Mouse (Mus musculus) midbrain, postnatal 0 days (tissue): ENCODE measurements around the gene Fndc3a. TPM values are rescaled to one million over a fixed set of nuclear protein-coding genes. Genes with fewer than 3 reads are reported as not detected.
A peak's percentile ranks its signal among the peaks of the same experiment; 100 is the strongest.

Source experiments
- ATAC-seq: fragments of 200-750 bp; cut with Nextera tagmentation; 2 replicates; pipeline ENCODE4 v1.8.0; 2017; ENCODE audit warnings: moderate number of reproducible peaks, mild to moderate bottlenecking, moderate TSS enrichment, moderate library complexity; ENCODE audit not compliant: low FRiP score
- DNase-seq: peaks from one replicate; pipeline ENCODE4 v3.0.0-alpha.2; 2015; ENCODE audit warnings: low spot score
- H3K27ac ChIP-seq: fragments of 300-500 bp; sonication (generic); 2 replicates; pipeline ENCODE4 v1.5.1; 2014; ENCODE audit warnings: low read depth, mild to moderate bottlenecking, low read length, mixed read lengths
- H3K27me3 ChIP-seq: fragments of 300-500 bp; sonication (generic); 2 replicates; pipeline ENCODE4 v1.6.1; 2014; ENCODE audit warnings: low read length, control low read depth, mixed read lengths; ENCODE audit not compliant: insufficient read depth
- H3K36me3 ChIP-seq: fragments of 300-500 bp; sonication (generic); 2 replicates; pipeline ENCODE4 v1.6.1; 2014; ENCODE audit warnings: low read length, control low read depth, mixed read lengths; ENCODE audit not compliant: insufficient read depth
- H3K4me1 ChIP-seq: fragments of 300-500 bp; sonication (generic); 2 replicates; pipeline ENCODE4 v1.6.1; 2014; ENCODE audit warnings: mild to moderate bottlenecking, control low read depth, antibody characterized with exemption, low read length, mixed read lengths; ENCODE audit not compliant: insufficient read depth
- H3K4me2 ChIP-seq: fragments of 300-500 bp; sonication (generic); 2 replicates; pipeline ENCODE4 v1.6.1; 2014; ENCODE audit warnings: low read depth, mild to moderate bottlenecking, low read length, mixed read lengths; ENCODE audit not compliant: poor library complexity, severe bottlenecking
- H3K4me3 ChIP-seq: fragments of 300-500 bp; sonication (generic); 2 replicates; pipeline ENCODE4 v1.5.1; 2014; ENCODE audit warnings: low read depth, mild to moderate bottlenecking, low read length, moderate library complexity
- H3K9ac ChIP-seq: fragments of 300-500 bp; sonication (generic); replicated peaks from 2 replicates; pipeline ENCODE4 v1.6.1; 2014; ENCODE audit warnings: mild to moderate bottlenecking, low read length, moderate library complexity, mixed read lengths; ENCODE audit not compliant: poor library complexity, severe bottlenecking
- H3K9me3 ChIP-seq: fragments of 300-500 bp; sonication (generic); 2 replicates; pipeline ENCODE4 v1.6.1; 2016; ENCODE audit warnings: low read length, control low read depth
- CTCF ChIP-seq: IDR thresholded peaks from 2 replicates; pipeline ENCODE4 v1.5.1; 2016; ENCODE audit warnings: antibody characterized with exemption, mild to moderate bottlenecking
- WGBS: fragments of 180-500 bp; shearing (Covaris S2); extraction: QIAGEN DNeasy Blood & Tissue Kit; methylation state at CpG from one replicate; pipeline ENCODE4 v1.1.7; 2014; 5-methylcytosine and 5-hydroxymethylcytosine counted together
- polyA plus RNA-seq: library from polyadenylated mRNA; unstranded; fragments of >200 nt; fragmentation: Nextera tagmentation; extraction: Ambion mirVana; gene quantifications from 2 replicates; pipeline ENCODE4 v1.2.1, GENCODE M21; 2015
- total RNA-seq: library from RNA; depleted of rRNA; stranded (reverse); fragments of >200 nt; gene quantifications from 2 replicates; pipeline ENCODE4 v1.2.3, GENCODE M21; 2014

Gene Fndc3a
- total and polyA plus RNA-seq, 2 experiments from 2014 or later, result 46.6 to 50.3 TPM

- Histone ChIP-seq H3K27ac (no peak overlapping the region), H3K9me3 (no peaks in the 10 kb centered on the region), H3K27me3 (0 out of 2 replicates have a peak, but pooled peaks cover 5% of the 10 kb centered on the region), H3K4me3 (peak overlapping the region; percentile 96; the same call in 1 of the 2 replicates), H3K36me3 (no peaks in the 10 kb centered on the region), H3K4me1 (peaks cover 4% of the 10 kb centered on the region; the same call in 1 of the 2 replicates), H3K4me2 (peak overlapping the region; percentile 45), H3K9ac (no peak overlapping the region)
- ATAC-seq (no peak), DNase-seq (no peak)
- 48% methylated on average over 4 of the region's 4 CpGs for WGBS
- no peak for TF ChIP-seq CTCF
Measured at GRCm38 (mm10) chr14:72711130-72711529, 1.3 kb upstream of the Fndc3a start.

DNA sequence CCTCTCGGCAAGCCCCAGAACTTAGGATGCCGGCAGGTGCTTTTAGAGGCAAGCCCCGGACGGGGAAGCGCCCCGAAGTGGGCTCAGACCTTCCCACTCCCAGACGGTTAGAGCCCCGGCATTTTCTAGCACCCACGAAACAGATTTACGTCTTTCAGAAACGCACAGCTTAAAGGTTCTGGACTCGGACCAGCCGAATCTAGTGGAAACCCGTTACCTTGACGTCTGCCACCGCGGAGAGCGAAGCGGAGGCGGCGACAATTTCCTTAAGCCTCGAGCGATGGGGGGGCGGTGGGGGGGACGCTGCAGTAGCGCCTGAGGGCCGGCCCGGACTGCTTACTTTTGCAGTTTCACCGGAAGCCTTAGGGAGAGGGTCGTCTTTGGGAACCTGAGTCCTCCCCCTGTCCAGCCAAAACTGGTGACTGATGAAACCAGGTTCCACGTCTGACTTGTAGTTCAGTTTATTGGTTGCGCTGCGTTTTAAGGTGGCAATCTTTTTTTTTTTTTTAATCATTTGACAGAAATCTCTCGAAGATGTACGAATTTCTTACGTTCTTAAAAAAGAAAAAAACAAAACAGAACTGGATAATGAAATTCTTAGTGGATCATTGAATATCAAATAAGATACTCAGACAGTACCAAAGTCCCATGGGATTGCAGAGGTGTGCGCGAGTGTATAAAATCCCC lies 681 bp upstream of the Fndc3a start:
- 2% methylated on average over 38 of the region's 38 CpGs for WGBS
- H3K4me2 ChIP-seq, result peak overlapping the region; percentile 45
- H3K36me3 ChIP-seq, result no peaks in the 10 kb centered on the region
- ATAC-seq (peak; percentile 51), DNase-seq (peak; percentile 61)
- peak overlapping the region; percentile 96 for H3K9ac ChIP-seq
- no peaks in the 10 kb centered on the region for H3K9me3 ChIP-seq
- H3K27ac ChIP-seq, result peak overlapping the region; percentile 91
- peaks cover 4% of the 10 kb centered on the region; the same call in 1 of the 2 replicates for H3K4me1 ChIP-seq
- 0 out of 2 replicates have a peak, but pooled peaks cover 5% of the 10 kb centered on the region for H3K27me3 ChIP-seq
- no peak for TF ChIP-seq CTCF
- peak overlapping the region; percentile 96 for H3K4me3 ChIP-seq

DNA sequence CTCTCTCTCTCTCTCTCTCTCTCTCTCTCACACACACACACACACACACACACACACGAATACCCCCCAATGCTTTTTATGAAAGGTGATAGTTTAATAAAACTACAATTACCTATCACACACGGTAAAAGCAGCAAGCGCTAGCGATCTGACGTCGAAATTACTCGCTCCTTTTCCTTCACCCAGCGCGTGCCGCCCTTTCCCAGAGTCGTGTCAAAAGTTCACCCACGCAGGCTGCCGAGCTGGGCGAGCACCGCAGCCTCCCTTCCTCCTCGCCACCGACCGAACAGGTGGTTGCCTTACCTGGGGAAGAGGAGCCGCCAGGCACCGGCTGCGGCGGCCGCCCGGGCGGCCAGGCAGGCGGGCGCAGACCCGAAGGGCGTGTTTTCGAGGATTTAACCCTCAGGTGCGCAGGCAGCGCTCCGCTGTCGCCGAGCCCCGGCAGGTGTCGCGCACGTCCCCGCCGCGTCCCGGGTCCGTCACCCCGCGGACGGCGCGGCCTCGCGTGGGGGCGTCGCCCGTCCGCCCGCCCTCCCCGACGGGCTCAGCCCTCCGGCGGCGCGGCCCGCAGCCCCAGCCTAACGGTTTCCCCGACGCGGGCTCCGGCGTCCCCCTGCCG lies 603 bp downstream of the Fndc3a start:
- Histone ChIP-seq H3K4me3 (peak overlapping the region; percentile 96), H3K4me1 (peaks cover 4% of the 10 kb centered on the region; the same call in 1 of the 2 replicates), H3K27me3 (0 out of 2 replicates have a peak, but pooled peaks cover 5% of the 10 kb centered on the region), H3K36me3 (no peaks in the 10 kb centered on the region), H3K4me2 (peak overlapping the region; percentile 69), H3K27ac (peak overlapping the region; percentile 91), H3K9ac (peak overlapping the region; percentile 96), H3K9me3 (no peaks in the 10 kb centered on the region)
- WGBS, result under 1% methylated on average over 40 of the region's 70 CpGs
- DNase-seq (peak; percentile 40), ATAC-seq (peak; percentile 77)
- TF ChIP-seq CTCF, result peak; percentile 3; the same call in 1 of the 2 replicates

- H3K4me1 ChIP-seq, result peaks cover 4% of the 10 kb centered on the region; the same call in 1 of the 2 replicates
- TF ChIP-seq CTCF, result no peak
- no peaks in the 10 kb centered on the region for H3K9me3 ChIP-seq
- H3K27me3 ChIP-seq, result 0 out of 2 replicates have a peak, but pooled peaks cover 5% of the 10 kb centered on the region
- H3K36me3 ChIP-seq, result no peaks in the 10 kb centered on the region
- no peak for DNase-seq
- peak overlapping the region; percentile 69 for H3K4me2 ChIP-seq
- H3K4me3 ChIP-seq, result peak overlapping the region; percentile 96
- H3K27ac ChIP-seq, result no peak overlapping the region
- H3K9ac ChIP-seq, result peak overlapping the region; percentile 96
- 20% methylated on average over 11 of the region's 11 CpGs for WGBS
- ATAC-seq, result no peak
Measured at GRCm38 (mm10) chr14:72708581-72708991, 1.2 kb downstream of the Fndc3a start.

DNA sequence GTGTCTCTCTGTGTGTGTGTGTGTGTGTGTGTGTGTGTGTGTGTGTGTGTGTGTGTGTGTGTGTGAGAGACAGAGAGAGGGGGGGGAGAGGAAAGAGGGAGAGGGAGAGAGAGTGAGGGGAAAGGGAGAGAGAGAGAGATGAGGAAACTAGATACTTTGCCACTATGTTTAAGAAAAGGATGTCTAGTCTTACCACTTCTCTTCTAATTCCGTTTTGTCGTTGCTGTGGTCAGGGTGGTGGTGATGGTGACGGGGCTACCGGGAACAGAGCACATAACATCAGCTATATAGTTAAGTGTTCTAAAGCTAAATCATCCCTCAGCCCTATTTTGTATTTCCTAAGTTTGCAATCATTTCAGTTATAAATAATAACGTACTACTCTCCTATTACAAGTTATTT lies 9.7 kb downstream of the Fndc3a start:
- Histone ChIP-seq H3K4me2 (no peak overlapping the region), H3K36me3 (no peaks in the 10 kb centered on the region), H3K27ac (no peak overlapping the region), H3K4me3 (no peak overlapping the region), H3K9me3 (no peaks in the 10 kb centered on the region), H3K4me1 (no peaks in the 10 kb centered on the region), H3K27me3 (no peaks in the 10 kb centered on the region), H3K9ac (no peak overlapping the region)
- DNase-seq, result no peak
- 91% methylated on average over 5 of the region's 5 CpGs for WGBS
- TF ChIP-seq CTCF, result no peak
- no peak for ATAC-seq

GRCm38 (mm10) chr14:72691406-72691805 lies 18.4 kb downstream of the Fndc3a start:
- no peak for DNase-seq
- ATAC-seq, result no peak
- Histone ChIP-seq H3K9me3 (no peaks in the 10 kb centered on the region), H3K4me3 (no peak overlapping the region), H3K27me3 (no peaks in the 10 kb centered on the region), H3K9ac (no peak overlapping the region), H3K4me2 (no peak overlapping the region), H3K36me3 (no peaks in the 10 kb centered on the region), H3K27ac (no peak overlapping the region), H3K4me1 (no peaks in the 10 kb centered on the region)
- 90% methylated on average over 1 of the region's 1 CpGs for WGBS
- TF ChIP-seq CTCF, result no peak
